Mouse (Mus musculus): ENCODE results near the gene Pla2g1b.

The Pla2g1b gene

GRCm38 (mm10) chr5:115447108-115447507 lies 19.0 kb upstream of the Pla2g1b start:
- DNase-seq (ENCODE audit: low spot score), result no peak

- no peak for DNase-seq (ENCODE audit: low spot score)
Measured at GRCm38 (mm10) chr5:115449247-115449646, 16.8 kb upstream of the Pla2g1b start.

GRCm38 (mm10) chr5:115450410-115451317 lies 15.4 kb upstream of the Pla2g1b start:
- peak; percentile 76 for DNase-seq (ENCODE audit: low spot score)

- DNase-seq (ENCODE audit: low spot score), result no peak
Measured at GRCm38 (mm10) chr5:115454422-115455090, 11.5 kb upstream of the Pla2g1b start.

GRCm38 (mm10) chr5:115455838-115456237 lies 10.2 kb upstream of the Pla2g1b start:
- no peak for DNase-seq (ENCODE audit: low spot score)

GRCm38 (mm10) chr5:115458918-115459317 lies 7.1 kb upstream of the Pla2g1b start:
- DNase-seq (ENCODE audit: low spot score), result no peak

- DNase-seq (ENCODE audit: low spot score), result no peak
Measured at GRCm38 (mm10) chr5:115464408-115465115, 1.5 kb upstream of the Pla2g1b start.

GRCm38 (mm10) chr5:115469791-115470190 lies 3.7 kb downstream of the Pla2g1b start:
- no peak for DNase-seq (ENCODE audit: low spot score)

- peak; percentile 80 for DNase-seq (ENCODE audit: low spot score)
Measured at GRCm38 (mm10) chr5:115470766-115471531, 4.9 kb downstream of the Pla2g1b start.

GRCm38 (mm10) chr5:115473191-115473590 lies 7.1 kb downstream of the Pla2g1b start:
- DNase-seq (ENCODE audit: low spot score), result no peak

- no peak for DNase-seq (ENCODE audit: low spot score)
Measured at GRCm38 (mm10) chr5:115474174-115474828, 8.2 kb downstream of the Pla2g1b start.

GRCm38 (mm10) chr5:115475337-115476106 lies 9.5 kb downstream of the Pla2g1b start:
- no peak for DNase-seq (ENCODE audit: low spot score)

GRCm38 (mm10) chr5:115476107-115476727 lies 10.2 kb downstream of the Pla2g1b start:
- no peak for DNase-seq (ENCODE audit: low spot score)

GRCm38 (mm10) chr5:115479561-115479960 lies 13.5 kb downstream of the Pla2g1b start:
- DNase-seq (ENCODE audit: low spot score), result no peak

GRCm38 (mm10) chr5:115480101-115480500 lies 14.0 kb downstream of the Pla2g1b start:
- DNase-seq (ENCODE audit: low spot score), result no peak

- no peak for DNase-seq (ENCODE audit: low spot score)
Measured at GRCm38 (mm10) chr5:115482390-115483265, 16.6 kb downstream of the Pla2g1b start.

GRCm38 (mm10) chr5:115483385-115483784 lies 17.3 kb downstream of the Pla2g1b start:
- no peak for DNase-seq (ENCODE audit: low spot score)

- DNase-seq (ENCODE audit: low spot score), result peak; percentile 68
Measured at GRCm38 (mm10) chr5:115483947-115484920, 18.2 kb downstream of the Pla2g1b start, which contains the start of gene Sirt4. Gene Sirt4 (minus strand): TSS chr5:115484725.

Measured in testis, postnatal 10 days (tissue).